Mouse (Mus musculus): ENCODE results near the gene Bst2. TPM values are rescaled to one million over a fixed set of nuclear protein-coding genes. Genes with fewer than 3 reads are reported as not detected.
A peak's percentile ranks its signal among the peaks of the same experiment; 100 is the strongest.
"Not testable (repeated sequence)": the region's sequence is repeated elsewhere in the genome, so short reads cannot be mapped to it uniquely, and the experiment has no call there.

Gene Bst2
- polyA plus RNA-seq, 1 experiment from 2014 or later, result 49.7 TPM

- H3K9ac ChIP-seq; H3K36me3 ChIP-seq; H3K4me3 ChIP-seq; H3K27ac ChIP-seq; H3K9me3 ChIP-seq; H3K4me2 ChIP-seq; H3K27me3 ChIP-seq; ATAC-seq (ENCODE audit: borderline replicate concordance, extremely low read depth, low FRiP score, low TSS enrichment): not testable (repeated sequence)
- 55% methylated on average over 6 of the region's 12 CpGs for WGBS
- H3K4me1 ChIP-seq, result peaks cover 19% of the 10 kb centered on the region
Observed at GRCm38 (mm10) chr8:71530735-71531467, 6.4 kb downstream of the Bst2 start.

GRCm38 (mm10) chr8:71528362-71529073, 8.7 kb downstream of the Bst2 start:
- H3K27me3 ChIP-seq, result peaks cover 12% of the 10 kb centered on the region
- ATAC-seq (ENCODE audit: borderline replicate concordance, extremely low read depth, low FRiP score, low TSS enrichment), result peak; percentile 73; the same call in 1 of the 2 replicates
- peak overlapping the region; percentile 91 for H3K27ac ChIP-seq
- no peaks in the 10 kb centered on the region for H3K9me3 ChIP-seq
- H3K4me2 ChIP-seq, result no peak overlapping the region
- no peaks in the 10 kb centered on the region for H3K36me3 ChIP-seq
- WGBS, result 61% methylated on average over 11 of the region's 11 CpGs
- H3K4me1 ChIP-seq, result peaks cover 28% of the 10 kb centered on the region
- H3K9ac ChIP-seq, result no peak overlapping the region
- H3K4me3 ChIP-seq, result no peak overlapping the region

- Histone ChIP-seq H3K4me2 (no peak overlapping the region), H3K27me3 (peaks cover 12% of the 10 kb centered on the region), H3K9me3 (no peaks in the 10 kb centered on the region), H3K4me3 (no peak overlapping the region), H3K27ac (peak overlapping the region; percentile 79), H3K9ac (no peak overlapping the region), H3K4me1 (peaks cover 28% of the 10 kb centered on the region), H3K36me3 (no peaks in the 10 kb centered on the region)
- 39% methylated on average over 3 of the region's 3 CpGs for WGBS
- no peak for ATAC-seq (ENCODE audit: borderline replicate concordance, extremely low read depth, low FRiP score, low TSS enrichment)
Observed at GRCm38 (mm10) chr8:71527162-71527870, 9.9 kb downstream of the Bst2 start.

- Histone ChIP-seq H3K4me2 (no peak overlapping the region), H3K27me3 (peaks cover 12% of the 10 kb centered on the region), H3K9ac (no peak overlapping the region), H3K36me3 (no peaks in the 10 kb centered on the region), H3K4me3 (no peak overlapping the region), H3K4me1 (peaks cover 34% of the 10 kb centered on the region), H3K27ac (peak overlapping the region; percentile 79), H3K9me3 (no peaks in the 10 kb centered on the region)
- ATAC-seq (ENCODE audit: borderline replicate concordance, extremely low read depth, low FRiP score, low TSS enrichment), result peak; percentile 20; the same call in 1 of the 2 replicates
- 21% methylated on average over 6 of the region's 6 CpGs for WGBS
Observed at GRCm38 (mm10) chr8:71526272-71526671, 11.0 kb downstream of the Bst2 start.

DNA sequence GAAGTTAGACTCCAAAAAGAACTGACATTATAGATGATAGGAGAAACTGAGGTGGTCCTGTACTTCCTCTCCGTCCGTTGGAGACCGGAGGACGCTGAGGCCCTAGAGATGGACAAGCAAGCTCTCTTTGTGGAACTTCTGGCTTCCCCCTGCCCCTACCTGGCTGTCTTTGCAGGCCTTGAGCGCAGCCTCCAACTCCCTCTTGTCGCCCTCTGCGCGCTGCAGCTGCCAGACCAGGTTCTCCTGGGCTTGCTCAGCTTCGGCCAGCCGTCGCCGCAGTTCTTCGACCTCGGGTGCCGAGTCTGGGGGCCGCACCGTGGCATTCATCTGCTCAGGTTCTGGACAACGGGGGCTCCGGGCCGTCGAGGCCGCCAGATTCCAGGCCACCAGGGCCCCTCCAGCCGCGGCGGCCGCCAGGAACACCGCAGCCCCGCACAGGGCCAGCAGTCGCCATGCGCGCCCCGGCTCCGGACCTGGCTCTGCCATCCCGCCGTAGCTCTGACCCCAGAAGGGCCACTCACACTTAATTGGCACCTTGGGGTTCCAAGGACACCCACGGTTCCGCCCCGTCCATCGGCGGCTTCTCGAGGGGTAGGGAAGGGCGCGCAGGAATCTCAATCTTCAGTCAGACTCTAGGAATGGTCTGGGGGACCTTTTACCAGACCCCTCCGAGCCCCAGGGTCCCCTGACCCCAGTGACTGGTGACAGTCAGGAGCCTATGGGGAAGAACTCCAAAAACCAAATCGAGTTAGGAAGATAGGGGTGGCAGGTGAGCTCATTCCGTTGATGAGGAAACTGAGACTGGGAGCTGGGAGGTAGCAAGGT, 11.8 kb downstream of the Bst2 start, which contains the start of gene Ccdc194:
TSS of gene Ccdc194 (minus strand) at position 486 of the 825 bp plus-strand sequence.
- Histone ChIP-seq H3K4me2 (peak within 1 kb of the TSS; percentile 35), H3K4me1 (peaks cover 35% of the 10 kb centered on the region), H3K27me3 (peaks cover 12% of the 10 kb centered on the region), H3K27ac (peak within 1 kb of the TSS; percentile 79), H3K36me3 (no peaks in the 10 kb centered on the region), H3K9ac (0 out of 2 replicates have a peak within 1 kb of the TSS, but pooled peaks have one; percentile 7), H3K9me3 (no peaks in the 10 kb centered on the region), H3K4me3 (peak within 1 kb of the TSS; percentile 17; the same call in 1 of the 2 replicates)
- no peak for ATAC-seq (ENCODE audit: borderline replicate concordance, extremely low read depth, low FRiP score, low TSS enrichment)
- WGBS, result 16% methylated on average over 46 of the region's 46 CpGs

DNA sequence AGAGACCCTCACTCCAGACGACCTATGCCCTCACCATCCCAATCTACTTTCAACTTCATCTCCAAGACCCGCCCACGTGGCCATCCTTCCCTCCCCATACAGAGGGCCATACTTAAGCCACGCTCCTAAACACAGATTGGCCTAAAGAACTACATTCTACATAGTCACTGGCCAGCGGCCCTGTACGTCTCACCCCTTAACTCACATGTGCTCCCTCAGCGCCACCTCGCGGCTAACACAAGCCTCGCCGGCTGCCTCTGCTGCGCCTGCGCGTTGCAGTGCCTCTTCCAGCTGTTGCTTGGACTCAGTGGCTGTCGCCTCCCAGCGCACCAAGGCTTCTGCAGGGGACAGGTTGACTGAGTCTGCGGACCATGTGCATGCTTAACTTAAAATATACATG, 15.6 kb downstream of the Bst2 start:
- Histone ChIP-seq H3K36me3 (no peaks in the 10 kb centered on the region), H3K4me3 (no peak overlapping the region), H3K27me3 (peaks cover 12% of the 10 kb centered on the region), H3K9ac (no peak overlapping the region), H3K27ac (no peak overlapping the region), H3K4me2 (peak overlapping the region; percentile 33; the same call in 1 of the 2 replicates), H3K9me3 (no peaks in the 10 kb centered on the region), H3K4me1 (peaks cover 39% of the 10 kb centered on the region)
- WGBS, result 3% methylated on average over 17 of the region's 17 CpGs
- peak; percentile 83 for ATAC-seq (ENCODE audit: borderline replicate concordance, extremely low read depth, low FRiP score, low TSS enrichment)

DNA sequence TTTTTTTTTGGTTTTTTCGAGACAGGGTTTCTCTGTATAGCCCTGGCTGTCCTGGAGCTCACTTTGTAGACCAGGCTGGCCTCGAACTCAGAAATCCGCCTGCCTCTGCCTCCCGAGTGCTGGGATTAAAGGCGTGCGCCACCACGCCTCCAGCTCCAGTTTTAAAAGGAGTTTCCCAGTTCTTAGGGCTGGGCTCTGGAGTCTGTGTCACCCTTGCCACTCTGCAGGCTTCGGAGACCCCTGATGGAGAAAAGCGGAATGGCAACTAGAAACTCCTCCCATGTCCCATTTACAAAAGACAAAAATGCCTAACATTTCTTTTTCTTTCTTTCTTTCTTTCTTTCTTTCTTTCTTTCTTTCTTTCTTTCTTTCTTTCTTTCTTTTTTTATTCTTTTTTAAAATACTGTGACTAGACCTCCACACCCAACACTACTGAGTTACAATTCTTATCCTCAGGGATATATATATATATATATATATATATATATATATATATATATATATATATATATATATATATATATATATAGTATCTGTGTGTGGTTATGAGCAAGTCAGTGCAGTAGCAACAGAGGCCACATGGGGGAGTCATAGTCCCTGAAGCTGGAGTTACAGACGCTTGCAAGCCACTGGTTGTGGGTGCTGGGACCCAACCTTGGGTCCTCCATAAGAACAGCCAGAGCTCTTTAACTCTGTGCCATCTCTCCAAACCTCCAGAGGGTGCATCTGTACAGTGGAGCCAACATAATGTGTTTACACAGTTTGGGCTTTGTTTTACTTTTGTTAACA, 18.0 kb downstream of the Bst2 start:
- peaks cover 24% of the 10 kb centered on the region for H3K4me1 ChIP-seq
- ATAC-seq (ENCODE audit: borderline replicate concordance, extremely low read depth, low FRiP score, low TSS enrichment); H3K27ac ChIP-seq; H3K9me3 ChIP-seq; H3K27me3 ChIP-seq; H3K36me3 ChIP-seq; H3K4me3 ChIP-seq; H3K9ac ChIP-seq; H3K4me2 ChIP-seq: not testable (repeated sequence)
- WGBS, result 37% methylated on average over 9 of the region's 10 CpGs

DNA sequence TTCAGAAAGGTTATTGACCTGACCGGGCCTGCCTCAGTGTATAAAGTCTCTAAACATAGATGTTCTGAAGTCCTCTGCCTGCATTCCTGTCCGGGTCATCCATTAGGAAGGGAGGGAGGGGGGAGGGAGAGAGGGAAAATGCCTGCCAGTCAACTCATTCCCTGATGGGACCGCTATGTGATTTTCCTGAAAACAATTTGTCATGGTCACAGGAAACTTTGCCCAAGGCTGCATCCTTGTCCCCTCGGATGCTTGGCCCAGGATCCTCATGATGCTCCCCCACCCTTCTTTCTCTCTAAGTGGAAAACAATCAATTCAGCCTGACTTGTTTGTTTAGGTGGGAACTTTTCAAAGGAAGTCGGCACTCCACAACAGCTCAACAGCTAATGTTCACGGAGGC, 20.5 kb downstream of the Bst2 start:
- Histone ChIP-seq H3K4me1 (peaks cover 30% of the 10 kb centered on the region), H3K4me2 (no peak overlapping the region), H3K36me3 (no peaks in the 10 kb centered on the region), H3K9ac (no peak overlapping the region), H3K9me3 (no peaks in the 10 kb centered on the region), H3K4me3 (no peak overlapping the region), H3K27ac (no peak overlapping the region), H3K27me3 (0 out of 2 replicates have a peak, but pooled peaks cover under 1% of the 10 kb centered on the region)
- 3% methylated on average over 6 of the region's 6 CpGs for WGBS
- no peak for ATAC-seq (ENCODE audit: borderline replicate concordance, extremely low read depth, low FRiP score, low TSS enrichment)

DNA sequence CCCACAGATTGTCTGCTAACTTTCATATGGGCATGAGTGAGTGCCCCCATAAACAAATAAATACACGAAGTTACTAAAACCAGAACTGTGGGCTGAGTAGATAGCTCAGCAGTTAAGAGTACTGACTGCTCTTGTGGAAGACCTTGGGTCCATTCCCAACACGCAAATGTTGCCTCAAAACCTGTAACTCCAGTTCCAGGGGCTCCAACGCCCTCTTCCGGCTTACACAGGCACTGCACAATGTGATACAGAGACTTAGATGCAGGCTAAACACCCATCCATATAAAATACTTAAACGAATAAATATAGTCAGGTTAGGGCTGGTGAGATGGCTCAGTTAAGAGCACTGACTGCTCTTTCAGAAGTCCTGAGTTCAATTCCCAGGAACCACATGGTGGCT, 22.2 kb downstream of the Bst2 start:
- WGBS, result 67% methylated on average over 5 of the region's 5 CpGs
- no peaks in the 10 kb centered on the region for H3K9me3 ChIP-seq
- no peak overlapping the region for H3K4me2 ChIP-seq
- peaks cover 11% of the 10 kb centered on the region; the same call in 1 of the 2 replicates for H3K27me3 ChIP-seq
- H3K36me3 ChIP-seq, result no peaks in the 10 kb centered on the region
- H3K27ac ChIP-seq, result no peak overlapping the region
- no peak for ATAC-seq (ENCODE audit: borderline replicate concordance, extremely low read depth, low FRiP score, low TSS enrichment)
- H3K4me3 ChIP-seq, result no peak overlapping the region
- peaks cover 28% of the 10 kb centered on the region for H3K4me1 ChIP-seq
- H3K9ac ChIP-seq, result no peak overlapping the region

DNA sequence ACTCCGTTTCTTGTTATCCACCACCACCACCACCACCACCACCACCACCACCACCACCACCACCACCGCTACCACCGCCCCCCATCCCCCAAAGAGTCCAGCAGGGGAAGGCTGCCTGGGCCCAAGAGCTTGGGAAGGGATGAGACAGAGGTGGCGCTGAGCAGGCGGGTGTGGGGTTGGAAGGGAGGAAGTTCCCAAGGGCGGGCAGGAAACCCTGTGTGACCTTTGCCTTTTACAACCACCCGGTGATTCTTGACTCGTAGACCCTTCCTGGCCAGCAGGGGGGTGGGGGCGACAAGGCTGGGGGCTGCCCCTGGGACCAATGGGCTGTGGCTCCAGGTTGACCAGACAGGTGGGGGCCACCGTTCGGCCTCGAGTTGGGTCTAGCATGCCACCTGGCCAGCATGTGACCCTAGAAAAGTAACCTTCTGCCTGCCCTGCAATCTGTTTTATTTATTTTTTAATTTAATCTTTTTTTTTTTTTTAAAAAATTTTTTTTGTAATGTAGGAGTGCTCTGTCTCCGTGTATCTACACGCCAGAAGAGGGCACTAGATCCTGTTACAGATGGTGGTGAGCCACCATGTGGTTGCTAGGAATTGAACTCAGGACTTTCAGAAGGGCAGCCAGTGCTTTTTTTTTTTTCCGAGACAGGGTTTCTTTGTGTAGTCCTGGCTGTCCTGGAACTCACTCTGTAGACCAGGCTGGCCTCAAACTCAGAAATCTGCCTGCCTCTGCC, 24.1 kb downstream of the Bst2 start:
- H3K36me3 ChIP-seq, result no peaks in the 10 kb centered on the region
- no peak overlapping the region for H3K4me3 ChIP-seq
- no peak for ATAC-seq (ENCODE audit: borderline replicate concordance, extremely low read depth, low FRiP score, low TSS enrichment)
- 63% methylated on average over 15 of the region's 15 CpGs for WGBS
- H3K4me1 ChIP-seq, result peaks cover 28% of the 10 kb centered on the region
- H3K9ac ChIP-seq, result no peak overlapping the region
- H3K4me2 ChIP-seq, result no peak overlapping the region
- peak overlapping the region; percentile 55 for H3K27ac ChIP-seq
- H3K27me3 ChIP-seq, result peaks cover 26% of the 10 kb centered on the region
- H3K9me3 ChIP-seq, result no peaks in the 10 kb centered on the region
